Mouse (Mus musculus): ENCODE measurements around the gene Fam186b.

DNA sequence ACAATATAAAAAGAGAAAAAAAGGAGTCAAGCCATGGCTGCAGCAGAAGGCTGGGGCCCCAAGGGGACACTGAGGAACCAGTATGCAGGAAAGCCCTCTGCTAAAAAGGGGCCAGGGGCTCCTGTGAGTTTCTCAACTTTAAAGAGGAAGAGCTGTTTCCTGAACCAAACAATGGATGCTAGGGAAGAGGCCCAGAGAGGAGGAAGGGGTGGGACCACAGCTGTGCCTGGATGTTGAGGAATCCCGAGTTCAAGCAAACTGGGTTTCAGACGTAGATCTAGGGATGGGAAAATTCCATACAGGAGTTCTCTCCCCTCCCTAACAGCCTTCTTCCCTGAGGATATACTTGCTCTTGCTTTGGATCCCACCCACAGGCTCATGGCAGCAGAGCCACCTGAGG, 30.7 kb upstream of the Fam186b start:
- TF ChIP-seq CTCF (IDR thresholded peaks at IDR 0.05; ENCODE audit: borderline replicate concordance, insufficient read depth, low read length) (no peak), POLR2A (IDR thresholded peaks at IDR 0.05; ENCODE audit: low read depth, low read length) (no peak)

Measured in embryonic fibroblast, embryonic 13.5 days (primary cell).